Mouse (Mus musculus) yolk sac, embryonic 10.5 days (tissue): ENCODE measurements around the gene Tns1.
A peak's percentile ranks its signal among the peaks of the same experiment; 100 is the strongest.

Source experiments
- DNase-seq: peaks from one replicate; pipeline ENCODE4 v3.0.0-alpha.2; 2017; ENCODE audit warnings: low spot score

Tns1 gene

DNA sequence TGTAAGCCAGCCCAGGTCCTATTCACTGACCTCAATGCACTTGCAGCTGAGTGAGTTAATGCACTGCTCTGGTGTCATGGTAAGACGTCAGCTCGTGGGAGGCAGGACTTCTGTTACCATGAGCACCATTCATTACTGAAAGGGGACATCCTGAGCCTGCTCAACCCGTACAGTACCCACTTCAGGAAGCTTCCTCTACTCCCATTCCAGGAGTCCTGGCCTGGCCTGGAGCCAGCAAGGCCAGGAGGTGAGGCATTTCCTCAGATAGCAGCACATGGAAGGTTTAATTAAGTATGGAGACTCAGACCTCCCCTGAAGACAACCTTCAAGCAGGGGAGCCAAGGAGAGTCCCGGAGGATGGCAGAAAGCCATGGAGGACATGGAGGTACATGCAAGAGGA lies 169.6 kb downstream of the Tns1 start:
- no peak for DNase-seq

DNA sequence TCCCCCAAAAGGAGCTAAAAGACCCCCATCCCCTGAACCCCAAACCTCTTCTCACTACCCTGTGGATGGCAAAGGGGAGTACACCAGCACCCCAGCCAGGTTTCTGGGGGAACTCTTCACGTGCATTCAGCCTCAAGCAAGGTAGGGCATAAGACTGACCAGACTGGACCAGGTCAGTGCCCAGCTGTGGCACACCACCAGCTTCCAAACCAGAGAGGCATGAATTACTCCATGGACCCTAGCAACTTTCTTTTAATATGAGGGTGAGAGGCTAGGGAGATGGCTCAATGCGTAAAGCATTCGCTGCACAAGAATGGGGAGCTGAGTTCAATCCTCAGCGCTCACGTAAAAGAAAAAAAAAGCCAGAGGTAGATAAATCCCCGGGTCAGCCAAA lies 170.2 kb downstream of the Tns1 start:
- no peak for DNase-seq

DNA sequence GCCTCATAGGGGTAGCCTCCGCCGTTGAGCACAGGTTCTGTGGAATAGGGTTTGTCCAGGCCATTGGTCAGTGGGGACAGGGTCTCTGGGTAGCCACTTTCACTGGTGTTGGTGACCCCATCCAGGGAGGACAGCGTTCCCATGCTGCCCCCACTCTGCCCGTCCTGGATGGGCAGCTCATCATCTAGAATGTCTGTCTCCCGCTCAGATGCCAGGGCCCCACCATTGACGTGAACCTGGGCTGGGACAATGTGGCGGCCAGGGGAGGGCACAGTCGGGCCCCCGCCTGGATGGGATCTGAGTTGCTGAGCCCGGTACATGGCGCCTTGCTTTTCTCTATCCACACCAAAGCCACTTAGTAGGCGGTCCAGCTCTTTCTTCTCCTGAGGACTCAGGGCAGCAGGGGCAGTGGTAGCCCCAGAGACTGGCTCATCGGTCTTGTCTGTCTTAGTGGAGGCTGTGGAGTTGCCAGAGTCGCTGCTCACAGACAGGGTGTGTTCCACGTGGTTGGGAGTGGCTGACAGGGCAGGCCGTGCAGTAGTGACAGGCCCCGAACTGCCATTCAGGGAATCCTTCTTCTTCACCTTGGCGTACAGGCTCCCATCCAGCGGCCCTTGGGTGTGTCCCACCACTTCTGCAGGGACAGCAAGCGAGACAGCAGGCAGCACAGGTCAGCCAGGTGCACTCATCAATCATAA lies 170.8 kb downstream of the Tns1 start:
- DNase-seq, result no peak

DNA sequence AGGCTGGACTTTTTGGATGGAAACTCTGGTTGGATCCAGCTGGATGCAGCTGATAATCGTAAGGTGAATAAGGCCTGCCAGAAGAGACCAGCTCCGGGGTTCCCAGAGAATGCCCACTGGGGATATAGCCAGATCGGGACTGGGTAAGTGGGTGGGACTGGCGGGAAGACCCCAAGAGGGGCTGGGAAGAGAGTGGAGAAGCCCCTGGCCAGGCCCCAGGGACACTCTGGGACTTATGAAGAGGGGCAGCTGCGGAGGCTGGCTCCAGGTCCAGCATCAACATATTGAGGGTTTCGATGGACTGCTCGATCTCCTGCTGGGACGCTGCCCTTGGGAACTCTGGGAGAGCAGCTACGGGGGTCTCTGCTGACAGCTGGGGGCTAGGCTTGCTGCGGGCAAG lies 171.7 kb downstream of the Tns1 start:
- DNase-seq, result no peak

DNA sequence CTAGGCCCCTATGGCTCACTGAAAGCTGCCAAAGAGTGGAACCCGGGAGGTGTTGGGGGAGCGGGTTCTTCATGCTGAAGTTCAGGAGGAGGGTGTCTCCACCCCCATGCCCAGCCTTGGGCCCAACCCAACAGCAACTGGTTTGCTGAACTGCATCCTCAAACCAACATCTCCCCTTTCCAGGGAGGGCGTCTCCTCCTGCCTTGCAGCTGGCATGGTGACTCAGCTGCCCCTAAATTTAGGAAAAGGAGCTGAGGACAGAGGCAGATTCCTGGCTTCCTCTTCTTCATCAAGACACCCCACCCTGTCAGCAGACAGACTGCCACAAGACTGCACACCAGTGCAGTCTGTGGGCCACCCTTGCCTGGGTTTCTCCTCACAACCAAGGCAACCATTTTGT lies 173.1 kb downstream of the Tns1 start:
- DNase-seq, result no peak

DNA sequence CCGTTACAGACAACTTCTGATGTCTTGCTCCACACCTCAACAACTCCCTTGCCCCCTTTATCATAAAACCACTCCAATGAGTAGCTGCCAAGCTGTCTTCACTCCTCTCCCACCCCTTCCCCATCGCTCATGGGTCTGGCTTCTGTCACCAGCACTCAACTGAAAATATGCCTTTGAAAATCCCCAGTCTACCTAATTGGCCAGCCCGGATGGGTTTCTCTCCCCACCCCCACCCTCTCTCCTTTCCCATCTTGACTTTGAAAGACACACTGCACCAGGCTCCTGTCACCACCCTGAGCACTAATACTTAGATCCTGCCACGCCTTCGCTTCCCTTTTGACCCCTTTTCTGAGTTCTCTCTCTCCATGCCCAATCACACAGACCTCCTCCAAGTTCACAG lies 175.5 kb downstream of the Tns1 start:
- no peak for DNase-seq

DNA sequence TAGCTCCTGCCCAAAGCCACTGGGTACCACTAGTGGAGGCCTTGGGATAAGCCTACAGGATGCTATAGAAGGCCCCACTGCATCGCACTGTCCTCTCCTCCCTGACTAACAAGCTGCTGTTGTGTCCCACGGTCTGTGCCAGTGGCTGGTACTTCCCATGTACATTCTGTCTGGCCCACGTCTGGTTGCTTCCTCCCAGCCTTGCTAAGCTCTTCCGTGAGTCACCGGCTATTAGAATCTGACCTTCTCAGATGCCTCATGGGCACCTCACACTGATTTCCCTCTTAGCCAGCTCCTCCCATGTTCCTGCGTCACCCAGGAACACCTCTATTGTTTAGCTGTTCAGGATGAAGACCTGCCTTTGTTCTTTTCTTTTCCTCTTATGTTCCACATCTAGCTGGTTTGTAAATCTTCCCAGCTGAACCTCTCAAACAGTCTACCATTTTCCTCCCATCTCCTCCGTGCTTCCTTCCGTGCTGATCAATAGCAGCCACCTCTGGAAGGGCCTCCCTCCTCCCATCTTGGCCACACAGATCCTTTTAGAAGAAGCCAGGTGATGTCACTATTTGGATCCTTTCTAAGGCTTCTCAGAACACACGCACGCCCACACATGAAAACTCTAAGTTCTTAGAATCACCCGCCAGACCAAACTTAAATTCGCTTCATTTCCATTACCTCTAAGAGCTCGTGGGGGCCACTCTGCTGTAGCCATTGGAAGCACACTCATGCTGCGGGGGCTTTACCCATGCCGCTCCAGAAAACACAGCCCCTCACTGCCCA lies 176.5 kb downstream of the Tns1 start:
- no peak for DNase-seq

DNA sequence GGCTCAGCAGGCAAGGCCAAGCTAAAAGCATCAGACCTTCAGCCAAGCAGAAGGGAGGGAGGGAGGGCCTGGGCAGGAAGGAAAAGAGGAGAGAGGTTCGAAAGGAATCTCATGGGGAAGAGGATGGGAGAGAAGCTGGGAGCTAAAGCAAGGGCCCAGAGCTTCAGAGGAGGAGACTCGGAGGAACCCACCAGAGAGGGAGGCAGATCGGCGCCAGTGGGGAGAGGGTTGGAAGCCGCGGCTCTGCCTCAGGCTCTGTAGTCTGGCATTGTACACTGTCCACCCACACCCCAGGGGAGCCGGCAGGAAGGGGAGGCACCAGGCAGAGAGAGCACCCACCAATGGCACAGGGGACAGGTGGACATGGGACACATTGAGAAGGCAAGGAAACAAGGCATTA lies 177.5 kb downstream of the Tns1 start:
- DNase-seq, result no peak

DNA sequence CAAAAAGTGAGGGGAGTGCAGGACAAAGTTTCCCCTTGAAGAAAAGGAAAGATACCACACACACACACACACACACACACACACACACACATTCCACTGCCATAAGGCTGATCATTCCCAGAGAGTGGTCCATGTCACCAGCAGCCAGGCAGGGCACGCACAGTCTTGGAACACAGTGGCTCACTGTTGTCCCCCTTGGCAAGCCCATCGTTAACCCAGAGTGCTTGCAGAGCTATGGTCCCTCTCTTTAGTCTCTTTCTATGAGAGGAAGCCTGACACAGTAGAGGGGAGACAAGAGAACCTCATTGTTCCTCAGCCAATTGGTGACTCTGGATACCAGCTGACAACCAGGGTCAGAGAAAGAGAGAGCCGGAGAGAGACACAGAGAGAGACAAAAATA lies 179.9 kb downstream of the Tns1 start:
- no peak for DNase-seq

DNA sequence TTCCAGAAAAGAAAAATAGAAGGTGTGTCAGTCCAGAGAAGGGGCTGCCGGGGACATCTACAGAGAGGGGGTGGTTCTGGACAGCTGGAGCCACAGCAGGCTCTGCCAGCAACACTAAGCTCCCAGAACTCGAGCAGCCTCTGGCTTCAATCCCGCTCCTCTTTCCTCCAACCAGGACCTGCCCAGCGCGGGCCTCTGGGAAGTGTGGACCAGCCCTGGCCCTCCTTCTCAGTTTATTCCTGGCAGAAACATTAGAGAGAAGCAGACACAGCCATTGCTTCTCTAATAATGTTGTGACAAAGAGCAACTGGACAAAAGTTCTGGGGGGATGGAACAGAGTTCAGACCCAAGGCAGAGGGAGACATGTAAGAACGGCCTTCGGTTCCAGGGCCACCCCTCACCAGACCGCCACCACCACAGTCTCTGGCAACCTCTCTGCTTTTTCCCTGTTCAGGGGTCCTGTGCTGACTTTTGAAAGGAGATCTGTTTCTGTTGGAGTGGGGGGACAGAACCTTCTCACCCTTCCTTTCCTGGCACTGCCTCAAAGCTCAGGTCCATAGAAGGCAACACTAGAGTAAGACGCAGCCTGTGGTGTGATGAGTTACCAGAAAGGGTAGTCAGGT lies 180.5 kb downstream of the Tns1 start:
- DNase-seq, result no peak

DNA sequence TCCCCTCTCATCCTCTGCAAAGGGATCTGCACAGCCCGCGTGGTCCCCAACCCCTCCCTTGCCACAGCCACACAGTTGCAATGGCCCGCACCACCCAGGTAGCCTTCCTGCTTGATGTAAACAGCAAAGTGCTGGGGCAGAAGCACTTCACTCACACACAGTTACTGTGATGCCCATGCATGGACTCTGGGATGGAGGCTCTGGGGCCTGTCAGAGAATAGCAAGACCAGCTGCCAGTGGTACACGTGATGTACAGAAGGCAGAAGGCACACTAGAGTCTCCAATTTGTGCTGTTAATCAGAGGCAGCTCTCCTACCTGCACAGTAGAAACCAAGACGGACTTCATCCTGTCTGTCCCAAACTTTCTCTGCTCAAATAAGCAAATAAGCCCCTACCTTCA lies 181.0 kb downstream of the Tns1 start:
- no peak for DNase-seq

DNA sequence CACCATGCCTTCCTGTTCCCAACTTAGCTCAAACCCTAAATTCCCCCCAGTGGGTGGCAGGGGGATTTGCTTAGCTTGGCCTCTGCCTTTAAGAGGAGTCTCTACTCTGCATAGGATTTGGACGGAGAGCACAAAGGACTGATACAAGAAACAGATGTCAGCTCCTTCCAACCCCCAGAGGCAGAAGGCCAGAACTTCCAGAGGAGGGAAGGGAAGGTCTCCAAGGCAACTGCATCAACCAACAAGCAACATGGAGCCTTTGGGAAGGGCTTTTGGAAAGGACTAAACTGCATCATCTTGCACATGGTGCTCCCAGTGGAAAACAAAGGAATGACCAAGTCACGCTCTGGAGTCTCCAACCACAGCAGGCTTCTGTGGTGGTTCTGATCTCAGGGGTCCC lies 182.0 kb downstream of the Tns1 start:
- DNase-seq, result no peak

DNA sequence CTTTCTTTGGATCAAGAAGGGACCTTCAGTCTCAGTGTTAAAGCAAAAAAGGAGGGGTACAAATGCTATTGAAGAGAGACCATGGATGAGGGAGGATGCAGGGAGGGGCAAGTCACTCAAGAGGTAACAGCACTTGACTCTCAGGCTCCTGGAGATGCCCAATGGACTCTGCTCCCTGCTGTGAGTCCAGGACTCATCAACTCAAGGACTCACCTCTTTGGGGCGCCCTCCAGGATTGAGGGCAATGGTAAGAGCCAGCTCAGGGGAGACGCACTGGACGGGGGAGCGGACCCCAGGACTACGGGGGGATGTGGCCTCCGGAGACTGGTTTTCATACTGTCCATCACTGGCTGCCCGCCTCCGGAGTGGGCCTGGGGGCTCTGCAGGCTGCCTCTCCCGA lies 182.6 kb downstream of the Tns1 start:
- DNase-seq, result no peak

DNA sequence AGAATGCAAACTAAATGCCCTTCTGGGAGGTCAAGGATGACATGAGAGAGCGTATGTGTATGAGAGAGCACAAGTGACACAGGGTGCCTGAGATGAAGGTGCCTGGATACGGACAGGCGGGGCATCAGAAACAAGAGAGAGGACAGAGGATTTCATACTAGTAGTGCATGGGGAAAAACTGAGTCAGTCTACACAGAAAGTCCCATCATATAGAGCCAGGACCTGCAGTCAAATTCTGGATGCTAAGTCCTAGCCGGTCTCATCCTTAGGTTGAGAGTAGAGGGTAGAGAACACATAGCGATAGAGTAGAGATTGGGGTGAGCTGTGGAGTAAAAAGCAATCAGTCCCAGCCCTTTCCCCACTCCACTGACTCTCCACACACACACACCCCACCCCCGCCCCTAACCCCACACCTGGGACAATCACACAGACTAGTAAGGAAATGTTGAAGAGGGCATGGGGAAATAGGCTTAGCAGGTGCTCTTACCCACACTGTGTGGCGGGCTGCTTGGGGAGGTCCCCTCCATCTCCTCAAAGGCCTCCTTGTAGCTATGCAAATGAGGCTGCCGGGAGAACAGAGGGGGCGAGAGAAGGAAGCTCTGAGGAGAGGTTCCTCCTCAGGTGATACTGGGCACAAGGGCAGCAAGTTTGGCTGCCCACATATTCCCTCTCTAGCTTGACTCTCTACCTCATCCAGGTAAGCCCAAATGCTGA lies 183.6 kb downstream of the Tns1 start:
- DNase-seq, result no peak

DNA sequence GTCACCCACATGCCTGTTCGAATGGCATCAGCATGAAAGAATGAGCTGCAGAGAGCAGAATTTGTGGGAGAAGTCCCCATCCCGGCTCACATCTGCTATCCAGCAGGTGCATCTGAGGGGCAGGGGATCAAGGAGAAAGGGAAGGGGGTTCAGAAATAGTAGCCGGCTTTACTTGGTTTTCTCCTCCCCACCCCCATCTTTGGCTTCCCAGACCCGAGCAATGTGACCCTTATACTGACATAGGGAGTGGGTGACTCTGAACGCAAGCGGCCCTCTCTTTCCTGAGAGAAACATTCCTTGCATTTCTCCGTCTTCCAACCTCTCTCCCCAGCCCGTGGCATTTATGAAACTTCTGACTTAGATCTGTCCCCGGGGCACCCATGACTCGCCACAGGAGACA lies 185.7 kb downstream of the Tns1 start:
- no peak for DNase-seq

DNA sequence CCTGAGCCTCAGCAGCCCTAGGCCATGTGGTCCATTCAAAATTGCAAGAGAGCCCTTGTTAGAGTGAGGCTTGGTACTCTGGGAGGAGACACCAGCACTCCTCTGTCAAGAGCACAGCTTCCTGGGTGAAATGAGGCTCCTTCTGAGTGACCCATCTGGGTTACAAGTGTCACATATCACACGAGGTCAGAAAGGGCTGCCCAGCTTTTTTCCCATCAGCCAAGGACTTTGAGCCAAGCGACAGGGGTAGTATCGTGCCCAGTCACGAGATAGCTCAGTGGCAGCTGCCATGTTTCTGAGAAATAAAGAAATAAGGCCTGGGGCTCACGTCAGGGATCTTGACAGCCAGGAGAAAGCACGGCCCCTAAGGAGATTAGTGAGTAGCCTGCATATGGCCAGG lies 186.4 kb downstream of the Tns1 start:
- no peak for DNase-seq

DNA sequence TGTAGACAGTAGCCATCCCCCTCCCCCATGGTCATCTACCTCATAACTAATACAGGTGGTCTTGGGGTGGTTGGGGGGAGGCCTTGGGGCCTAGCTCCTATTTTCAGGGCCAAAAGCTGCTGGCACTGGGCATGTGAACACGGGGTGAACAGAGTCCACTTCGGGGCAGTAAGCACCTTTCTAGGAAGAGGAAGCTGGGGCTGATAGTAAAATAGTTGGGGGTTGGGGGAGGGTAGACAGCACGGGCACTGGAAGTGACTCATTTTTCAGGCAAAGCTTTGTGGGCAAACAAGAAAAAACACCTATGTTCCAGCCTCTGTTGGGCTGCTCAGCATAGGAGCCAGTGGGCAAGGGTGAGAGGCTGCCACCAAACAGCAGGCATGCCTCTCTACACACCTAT lies 187.7 kb downstream of the Tns1 start:
- no peak for DNase-seq

DNA sequence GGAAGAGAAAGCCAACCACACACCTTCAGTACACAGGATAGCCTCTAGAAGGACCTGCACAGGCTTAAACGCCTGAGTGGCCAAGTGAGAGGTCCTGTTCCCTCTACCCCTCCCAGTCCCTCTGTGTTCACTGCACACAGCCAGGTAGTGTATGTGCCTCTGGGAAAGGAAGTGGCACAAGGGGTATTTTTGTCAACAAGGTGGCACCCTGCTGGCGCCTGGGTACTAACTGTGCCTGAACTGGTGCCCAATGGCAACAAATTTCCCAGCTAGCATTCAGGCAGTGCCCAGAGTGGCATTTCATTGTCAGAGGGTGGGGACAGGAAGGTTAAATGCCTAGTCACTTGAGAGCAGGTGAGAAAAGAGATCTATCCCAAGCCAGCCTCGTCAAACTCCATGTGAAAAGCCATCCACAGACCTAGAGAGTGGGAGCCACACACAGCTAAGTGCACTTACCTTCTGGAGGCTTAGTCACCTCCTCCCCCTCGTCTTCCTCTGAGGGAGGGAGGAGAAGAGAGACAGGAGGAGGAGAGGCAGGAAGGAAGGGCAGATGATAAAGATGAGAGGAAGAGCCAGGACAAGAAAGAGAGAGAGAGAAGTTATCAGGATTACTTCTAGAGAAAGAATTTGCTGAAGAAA lies 188.7 kb downstream of the Tns1 start:
- no peak for DNase-seq

DNA sequence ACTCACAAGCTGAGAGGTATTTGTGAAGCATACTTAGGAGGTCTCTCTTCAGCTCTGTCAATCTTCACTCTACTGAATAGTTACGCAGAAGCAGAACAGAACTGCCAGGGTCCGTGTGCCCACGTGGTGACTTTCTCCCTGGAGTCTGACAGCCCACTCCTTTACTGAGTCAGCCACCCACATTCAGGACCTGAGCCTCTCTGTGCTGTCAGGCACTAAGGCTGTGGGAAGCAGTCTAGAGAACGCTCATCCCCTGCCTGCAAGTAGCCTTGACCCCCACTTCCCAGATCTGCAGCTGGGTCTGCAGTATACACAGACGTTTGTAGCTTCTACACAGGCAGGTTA lies 191.1 kb downstream of the Tns1 start:
- no peak for DNase-seq

DNA sequence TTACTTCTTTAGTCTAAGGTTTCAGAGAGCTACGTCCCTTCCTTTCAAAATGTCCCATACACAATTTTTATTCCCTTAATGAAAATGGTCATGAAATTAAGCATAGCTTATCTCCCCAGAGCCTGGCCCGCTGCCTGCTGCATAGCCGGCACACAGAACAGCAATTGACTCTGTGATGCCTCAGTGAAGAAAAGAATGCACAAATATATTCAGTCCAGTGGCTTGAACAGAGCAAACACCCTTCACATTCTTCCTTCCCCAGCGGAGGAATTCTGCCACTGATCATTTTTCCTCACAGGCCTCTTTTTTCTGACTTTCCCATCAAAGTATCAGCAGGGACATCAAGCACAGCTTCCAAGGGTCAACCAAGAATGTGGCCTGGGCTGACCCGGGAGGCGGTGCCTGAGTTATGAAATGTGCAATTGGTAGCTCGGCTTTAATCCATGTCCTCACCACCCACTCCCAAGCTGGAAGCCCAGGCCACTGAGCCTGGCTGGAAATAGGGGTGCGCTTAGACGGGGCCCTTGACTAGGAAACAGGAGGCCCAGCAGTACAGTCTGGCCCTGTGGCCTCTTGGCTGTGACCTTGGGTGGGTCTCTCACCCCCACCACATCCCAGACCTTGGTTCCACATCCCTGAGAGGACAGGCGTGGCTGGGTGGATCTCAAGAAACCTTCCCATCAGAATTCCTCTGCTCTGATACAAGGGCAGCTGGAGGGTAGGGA lies 191.7 kb downstream of the Tns1 start:
- DNase-seq, result peak; percentile 56

DNA sequence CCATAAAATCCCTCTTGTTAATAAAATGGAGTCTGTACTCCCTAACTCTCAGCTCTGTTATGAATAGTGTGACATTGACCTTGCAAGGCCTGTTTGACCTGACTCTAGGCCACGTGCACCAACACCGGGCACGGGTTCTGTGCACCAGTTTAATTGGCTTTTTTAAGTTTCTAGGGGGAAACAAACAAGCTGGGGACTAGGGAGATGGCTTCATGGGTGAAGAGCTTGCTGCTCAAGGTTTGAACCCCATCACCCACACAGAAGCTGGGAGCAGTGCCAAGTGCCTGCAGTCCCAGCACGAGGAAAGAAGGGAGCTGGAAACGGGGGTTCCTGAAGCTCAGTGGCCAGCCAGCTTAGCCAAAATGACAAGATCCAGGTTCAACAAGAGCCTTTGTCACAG lies 192.4 kb downstream of the Tns1 start:
- DNase-seq, result no peak
